Mouse (Mus musculus): ENCODE measurements around the gene Lima1.
"Not testable (repeated sequence)": the region's sequence is repeated elsewhere in the genome, so short reads cannot be mapped to it uniquely, and the experiment has no call there.

Gene Lima1

DNA sequence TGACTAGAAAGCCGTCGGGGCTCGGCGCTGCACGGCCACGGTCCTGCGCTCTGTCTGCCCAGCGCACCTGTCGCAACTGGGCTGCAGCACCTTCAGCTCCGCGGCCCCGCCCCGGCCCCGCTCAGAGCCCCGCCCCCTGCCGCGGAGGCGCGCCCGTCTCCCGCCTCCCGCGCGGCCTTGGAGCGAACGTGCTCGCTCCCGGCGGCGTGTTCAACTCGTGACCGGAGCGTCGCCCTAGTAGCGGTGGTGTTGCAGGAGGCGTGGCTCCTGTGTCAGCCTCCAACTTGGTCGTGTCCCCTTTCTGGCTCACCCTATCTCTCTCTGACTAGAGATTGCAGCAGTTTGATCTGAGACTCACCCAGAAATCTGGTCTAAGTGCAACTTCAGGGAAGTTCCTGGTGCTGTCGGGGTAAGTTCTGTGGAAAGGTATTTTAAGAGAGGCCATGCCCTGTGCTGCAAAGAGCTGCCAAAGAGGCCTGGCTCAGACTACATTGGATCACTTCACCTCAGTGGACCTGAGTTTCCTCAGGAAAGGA lies at the start of gene Lima1:
Lima1 (minus strand) TSS at position 123 of the 536 bp plus-strand sequence.
- peak; percentile 89 for DNase-seq

DNA sequence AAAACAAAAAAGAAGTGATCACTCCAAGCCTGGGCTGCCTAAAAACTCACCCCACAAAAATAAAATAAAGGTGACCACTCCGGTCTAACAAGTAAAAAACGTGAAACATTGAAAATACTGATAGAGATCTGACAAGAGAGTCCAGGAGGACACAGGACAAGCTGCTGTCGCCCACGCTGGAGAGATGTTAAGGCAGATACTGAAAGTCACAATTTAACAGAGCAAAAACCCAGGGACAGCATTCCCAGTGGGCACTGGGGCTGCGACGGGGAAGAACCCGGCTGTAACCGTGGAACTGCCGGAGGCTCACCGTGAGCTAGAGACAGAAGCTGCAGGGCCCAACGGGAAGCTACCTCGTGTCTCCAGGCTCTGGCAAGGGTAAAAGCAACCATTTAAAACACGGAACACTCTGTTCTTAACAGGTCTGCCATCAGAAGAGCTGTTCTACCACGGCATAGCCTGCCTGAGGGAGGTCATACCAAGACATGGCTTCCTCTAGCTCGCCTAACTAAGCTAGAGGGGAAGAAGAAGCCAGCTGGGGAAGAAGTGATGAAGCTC lies 44.4 kb upstream of the Lima1 start:
- no peak for DNase-seq

DNA sequence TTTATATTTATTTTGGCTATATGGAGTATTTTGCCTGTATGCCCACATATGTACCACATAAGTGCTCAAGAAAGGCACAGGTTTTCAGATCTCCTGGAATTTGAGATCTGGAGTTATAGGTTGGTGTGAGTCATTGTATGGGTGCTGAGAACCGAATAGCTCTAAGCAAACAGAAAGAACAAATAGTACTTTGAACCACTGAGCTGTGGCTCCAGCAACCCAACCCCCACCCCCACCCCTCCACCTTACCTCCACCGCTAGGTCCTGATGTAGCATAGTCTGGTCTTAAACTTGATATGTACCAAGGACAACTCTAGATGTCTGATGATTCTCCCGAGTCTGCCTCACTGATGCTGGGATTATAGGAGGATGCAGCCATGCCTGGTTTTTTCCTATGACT lies 42.0 kb upstream of the Lima1 start:
- DNase-seq, result no peak

DNA sequence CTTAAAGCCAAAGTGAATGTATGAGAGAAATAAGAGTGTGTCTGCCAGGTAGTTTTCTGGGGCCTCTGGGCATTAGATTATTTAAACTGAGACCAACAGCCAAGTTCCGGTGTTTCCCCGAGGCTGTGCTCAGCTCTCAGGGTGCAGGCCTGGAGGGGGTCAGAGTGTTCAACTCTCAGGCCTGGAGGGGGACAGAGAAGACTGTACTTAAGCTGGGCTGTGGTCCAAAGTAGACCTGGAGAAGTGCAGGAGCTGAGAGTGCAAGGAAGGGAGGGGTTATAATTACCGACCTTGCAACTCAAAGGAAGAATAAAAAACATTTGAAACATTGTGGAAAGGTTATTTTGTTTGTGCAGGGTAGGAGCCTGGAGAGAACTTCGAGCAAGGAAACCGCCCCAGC lies 39.4 kb upstream of the Lima1 start:
- DNase-seq, result no peak

- DNase-seq, result no peak
Measured at GRCm38 (mm10) chr15:99911785-99912184, 36.5 kb upstream of the Lima1 start.

GRCm38 (mm10) chr15:99909339-99909996 lies 34.2 kb upstream of the Lima1 start:
- DNase-seq, result peak; percentile 32

DNA sequence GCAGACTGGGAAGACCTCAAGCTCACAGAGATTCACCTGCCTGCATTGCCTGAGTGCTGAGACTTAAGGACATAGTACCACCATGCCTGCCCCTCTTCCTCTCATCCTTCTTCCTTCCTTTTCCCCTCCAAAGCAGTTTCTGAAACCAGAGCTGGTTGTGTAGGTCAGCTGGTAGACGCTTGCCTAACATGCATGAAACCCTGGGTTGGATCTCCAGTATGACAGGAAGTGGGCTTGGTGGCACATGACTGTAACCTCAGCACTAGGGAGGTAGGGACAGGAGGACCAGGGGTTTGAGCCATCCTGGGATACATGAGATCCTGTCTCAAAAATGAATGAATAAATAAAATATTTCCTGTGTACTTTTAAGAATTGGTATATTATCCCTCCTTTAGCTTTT lies 32.3 kb upstream of the Lima1 start:
- DNase-seq, result no peak

DNA sequence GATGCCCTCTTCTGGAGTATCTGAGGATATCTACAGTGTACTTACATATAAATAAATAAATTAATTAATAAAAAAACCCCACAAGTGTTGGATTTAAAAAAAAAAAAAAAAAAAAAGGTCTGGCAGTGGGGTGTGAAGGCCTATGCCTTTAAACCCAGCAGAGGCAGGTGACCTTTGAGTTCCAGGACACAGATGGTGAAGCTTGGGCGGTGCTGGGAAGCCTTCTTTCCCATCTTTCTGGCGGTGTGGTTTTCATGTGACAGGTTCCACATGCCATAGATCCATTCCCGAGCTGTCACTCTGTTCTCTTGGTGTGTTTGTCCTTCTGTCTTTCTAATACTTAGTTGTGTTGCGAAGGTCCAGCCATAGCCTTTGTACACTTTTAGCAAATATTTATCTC lies 31.8 kb upstream of the Lima1 start:
- no peak for DNase-seq

DNA sequence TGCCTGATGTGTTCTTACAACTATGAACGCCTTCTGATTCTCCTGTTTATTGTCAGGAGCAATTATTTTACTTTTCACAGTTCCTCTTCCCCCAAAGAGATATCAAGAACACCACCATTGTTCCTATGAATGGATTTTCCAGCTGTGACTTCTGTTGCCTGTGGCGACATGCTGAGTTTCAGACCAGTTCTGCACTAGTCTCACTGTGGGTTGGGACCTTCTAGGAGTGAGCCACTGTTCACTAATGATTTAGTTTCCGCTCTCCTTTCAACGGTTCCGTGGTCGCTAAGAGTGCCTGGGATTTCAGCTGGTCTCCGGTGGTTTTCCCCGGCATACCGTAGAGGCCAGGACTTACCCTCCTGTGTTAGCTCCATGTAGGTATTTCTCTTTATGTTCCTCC lies 29.6 kb upstream of the Lima1 start:
- no peak for DNase-seq

DNA sequence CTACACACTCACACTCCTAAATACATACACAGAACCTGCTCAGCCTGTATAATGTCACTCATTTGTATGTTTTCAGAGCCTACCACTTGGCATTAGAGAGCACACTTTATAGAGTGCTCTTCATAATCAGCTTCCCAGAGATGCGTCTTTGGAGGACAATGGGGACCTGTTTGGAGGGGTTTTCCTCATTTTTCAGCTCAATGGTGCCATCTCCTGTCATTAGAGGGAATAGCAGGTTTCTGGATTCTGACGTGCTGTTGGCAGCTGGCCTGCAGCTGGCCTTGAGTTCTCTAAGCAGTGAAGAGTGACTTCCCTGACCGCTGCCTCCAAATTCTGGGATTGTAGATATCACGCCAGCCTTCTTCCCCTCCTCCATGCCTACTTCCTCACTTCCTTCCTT lies 29.1 kb upstream of the Lima1 start:
- peak; percentile 74 for DNase-seq

DNA sequence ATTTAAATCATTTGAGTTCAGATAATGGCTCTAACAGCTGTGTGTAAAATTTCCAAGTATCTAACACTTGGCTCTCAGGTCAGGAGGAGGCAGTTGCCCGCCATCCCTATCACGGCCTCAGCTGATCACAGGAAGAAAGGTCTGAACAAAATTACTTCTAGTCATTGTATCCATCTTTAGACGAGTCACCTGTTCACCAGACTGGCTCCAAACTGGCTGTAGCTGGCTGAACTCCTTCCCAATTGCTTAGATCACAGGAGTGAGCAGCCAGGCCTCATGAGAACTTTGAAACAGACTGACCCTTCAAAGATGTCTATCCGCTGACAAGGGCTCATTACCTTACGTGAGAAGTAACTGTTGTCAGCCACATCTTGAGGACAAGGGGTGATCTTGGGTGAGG lies 28.0 kb upstream of the Lima1 start:
- DNase-seq, result no peak

- no peak for DNase-seq
Measured at GRCm38 (mm10) chr15:99902786-99903185, 27.5 kb upstream of the Lima1 start.

DNA sequence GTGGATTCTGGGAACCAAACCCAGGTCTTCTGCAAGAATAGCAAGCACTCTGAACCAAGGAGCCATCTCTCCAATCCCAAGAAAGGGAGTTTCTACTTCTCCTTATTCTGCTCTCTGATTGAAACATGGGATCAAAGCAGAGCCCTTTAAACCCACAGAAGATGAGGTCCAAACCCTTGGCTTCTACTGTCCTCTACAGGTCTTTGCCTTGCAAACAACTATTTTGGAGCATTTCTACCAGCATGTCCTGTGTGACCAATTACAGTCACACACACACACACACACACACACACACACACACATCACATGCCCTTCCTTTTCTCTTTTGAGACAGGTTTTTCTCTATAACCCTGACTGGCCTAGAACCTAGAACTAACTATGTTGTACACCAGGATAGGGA lies 21.4 kb upstream of the Lima1 start:
- DNase-seq, result no peak

DNA sequence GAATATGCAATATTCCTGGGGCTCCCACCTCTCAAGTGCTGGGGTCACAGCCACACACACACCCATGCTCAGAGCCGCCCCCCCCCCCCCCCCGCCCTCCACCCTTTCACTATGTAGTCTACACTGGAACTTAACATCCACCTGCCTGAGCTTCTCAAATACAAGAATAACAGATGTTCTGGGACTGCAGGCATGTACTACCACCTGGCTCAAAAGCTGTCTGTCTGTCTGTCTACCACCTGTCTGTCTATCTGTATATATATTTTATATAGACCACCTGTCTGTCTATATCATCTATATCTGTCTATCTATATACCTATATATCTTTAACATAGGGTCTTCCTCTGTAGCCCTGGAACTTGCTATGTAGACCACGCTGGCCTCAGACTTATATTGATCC lies 16.1 kb upstream of the Lima1 start:
- no peak for DNase-seq

DNA sequence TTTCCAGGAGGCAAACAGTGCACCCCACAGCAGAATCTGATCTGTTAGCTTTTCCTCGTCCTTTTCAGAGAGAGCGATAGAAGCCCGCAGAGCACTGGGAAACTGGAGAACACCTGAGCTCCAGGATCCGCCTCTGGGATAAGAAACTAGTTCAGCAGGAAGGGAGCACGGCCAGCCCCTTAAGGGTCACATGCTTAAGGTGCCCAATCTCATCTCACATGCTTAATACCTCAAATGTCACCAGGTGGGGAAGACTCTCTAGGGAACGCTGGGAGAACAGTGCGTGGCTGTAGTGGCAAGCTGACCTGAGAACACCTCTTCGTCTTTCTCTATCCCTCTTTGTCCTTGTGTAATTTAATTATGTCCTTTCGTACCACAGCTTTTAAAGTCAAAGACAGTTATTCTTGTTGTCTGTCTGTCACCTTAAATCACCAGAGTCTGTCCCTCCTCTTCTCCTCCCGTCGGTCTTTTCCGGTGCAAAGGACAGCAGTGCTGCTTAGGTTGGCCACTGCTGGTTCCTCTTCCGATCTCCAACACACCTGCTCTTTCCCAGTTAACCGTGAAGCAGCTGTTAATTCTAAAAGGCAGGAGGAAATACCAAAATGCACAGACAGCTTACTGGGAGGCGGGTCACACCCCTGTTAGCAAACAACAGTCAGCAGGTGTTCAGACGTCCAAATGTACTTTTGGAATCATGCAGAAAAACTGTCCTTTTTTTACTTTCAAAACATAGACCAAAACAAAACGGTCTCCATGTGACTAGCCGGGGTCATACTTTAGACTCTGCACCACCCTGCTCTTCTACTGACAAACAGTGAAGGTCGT lies 15.4 kb upstream of the Lima1 start:
- DNase-seq, result peak; percentile 60

DNA sequence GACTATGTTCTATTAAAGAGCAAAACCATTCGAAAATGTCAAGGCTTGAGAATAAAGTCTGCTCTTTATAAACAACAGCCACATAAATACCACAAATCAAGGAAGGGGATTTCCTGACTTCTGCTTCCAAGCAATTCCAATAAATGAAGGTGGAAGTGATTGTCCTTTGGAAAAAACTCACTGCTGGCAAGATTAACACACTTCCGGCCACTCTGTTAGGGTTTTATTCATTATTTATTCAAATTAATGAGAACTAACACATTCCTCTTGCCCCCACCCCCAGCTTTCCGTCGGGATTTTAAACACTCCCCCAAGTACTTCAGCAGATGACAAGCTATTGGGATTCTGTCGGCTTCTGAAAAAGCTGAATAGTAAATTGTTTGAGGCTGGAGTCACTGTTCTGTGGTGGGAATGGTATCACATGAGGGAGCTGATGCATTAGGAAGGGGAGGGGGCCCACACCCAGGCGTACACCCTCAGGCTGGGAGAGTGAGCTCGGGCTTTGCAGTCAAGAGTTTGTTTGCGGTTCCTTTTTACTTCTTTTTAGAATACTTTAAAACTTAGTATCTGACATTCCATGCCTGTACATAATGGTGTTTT lies 14.1 kb upstream of the Lima1 start:
- no peak for DNase-seq

DNA sequence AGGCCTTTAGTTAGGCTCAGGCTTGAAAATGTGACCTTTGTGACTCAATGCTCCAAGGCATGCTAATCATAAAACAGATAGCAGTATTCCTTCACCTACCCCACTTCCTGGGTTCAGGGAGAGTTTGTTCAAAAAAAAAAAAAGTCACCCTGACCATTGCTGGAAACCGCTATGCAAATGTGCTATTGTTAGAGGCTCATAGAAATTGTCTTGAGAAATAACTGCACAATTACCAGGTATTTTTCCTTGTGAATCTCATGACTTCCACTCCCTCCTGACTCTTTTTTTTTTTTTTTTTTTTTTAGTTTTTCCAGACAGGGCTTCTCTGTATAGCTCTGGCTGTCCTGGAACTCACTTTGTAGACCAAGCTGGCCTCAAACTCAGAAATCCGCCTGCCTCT lies 11.9 kb upstream of the Lima1 start:
- not testable (repeated sequence) for DNase-seq

DNA sequence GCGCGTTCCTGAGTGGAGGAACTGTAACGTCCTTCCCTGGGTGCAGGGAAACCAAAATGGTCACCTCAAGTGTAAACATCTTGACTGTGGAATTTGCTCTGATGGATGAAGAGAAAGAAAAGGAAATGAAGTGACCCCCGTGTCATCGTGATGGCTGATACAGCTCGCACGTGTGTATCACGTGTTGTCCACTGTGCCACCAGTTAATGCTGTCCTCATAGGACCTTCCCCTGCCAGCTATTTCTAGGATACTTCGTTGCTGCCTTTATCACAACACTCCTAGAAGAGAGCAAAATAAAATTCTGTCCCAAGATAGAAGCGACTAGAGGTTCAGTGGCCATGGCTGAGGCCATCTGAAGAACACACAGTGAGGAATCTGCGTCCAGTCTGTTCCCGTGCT lies 8.8 kb upstream of the Lima1 start:
- no peak for DNase-seq

- DNase-seq, result no peak
Measured at GRCm38 (mm10) chr15:99878541-99878940, 3.3 kb upstream of the Lima1 start.

DNA sequence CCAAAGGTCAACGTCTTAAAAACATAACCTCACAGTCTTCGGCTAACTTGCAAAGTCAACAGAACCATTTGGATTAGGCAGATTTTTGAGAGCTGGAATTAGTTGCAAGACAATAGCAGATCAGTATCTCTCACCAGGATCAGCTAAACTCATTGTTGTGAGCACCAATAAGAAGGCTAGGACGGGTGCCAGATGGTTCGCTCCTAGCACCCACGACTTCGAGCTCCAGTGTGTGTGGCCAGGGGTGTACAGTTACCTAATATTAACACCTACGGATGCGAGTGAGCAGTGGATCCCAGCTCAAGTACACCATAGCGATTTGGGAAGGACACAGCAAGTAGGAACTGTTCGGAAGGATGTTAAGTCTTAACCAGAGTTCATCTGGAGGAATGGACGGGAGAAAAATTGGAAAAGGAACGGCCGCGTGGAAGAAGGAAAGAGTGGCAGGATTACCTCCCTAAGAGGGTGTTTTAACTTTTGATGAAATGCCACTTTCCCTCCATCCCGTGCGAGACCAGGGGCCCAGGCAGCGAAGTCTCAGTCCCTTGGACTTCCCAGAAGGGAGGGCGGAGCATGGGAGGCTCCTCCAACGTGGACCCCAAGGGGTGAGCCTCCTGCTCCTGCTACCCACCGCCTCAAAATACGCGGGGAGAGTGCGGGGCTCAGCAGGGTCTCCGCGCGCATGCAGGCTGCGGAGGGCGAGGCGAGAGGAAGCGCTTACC lies 483 bp downstream of the Lima1 start:
- DNase-seq, result peak; percentile 42

GRCm38 (mm10) chr15:99872543-99872942 lies 2.7 kb downstream of the Lima1 start:
- DNase-seq, result no peak

GRCm38 (mm10) chr15:99867654-99868053 lies 7.6 kb downstream of the Lima1 start:
- DNase-seq, result no peak
